Mouse (Mus musculus) large intestine, adult 2 months (tissue): ENCODE measurements around the gene Kmt2c. TPM values are rescaled to one million over a fixed set of nuclear protein-coding genes. Genes with fewer than 3 reads are reported as not detected.

Experiments
- DNase-seq: peaks from one replicate; pipeline ENCODE4 v3.0.0-alpha.2; 2012; ENCODE audit warnings: low read depth, low spot score
- WGBS: fragments of 180-500 bp; shearing (Covaris S2); methylation state at CpG from one replicate; pipeline ENCODE4 v1.1.7; 2018; 5-methylcytosine and 5-hydroxymethylcytosine counted together
- polyA plus RNA-seq: library from polyadenylated mRNA; depleted of rRNA; stranded (reverse); fragments of >200 nt; gene quantifications from 2 replicates; pipeline ENCODE4 v1.2.3, GENCODE M21; 2012; rRNA removed

The Kmt2c gene
- polyA plus RNA-seq: 8.0 and 16.9 TPM in 2 replicates

GRCm38 (mm10) chr5:25498346-25498820, at the start of gene Kmt2c:
Gene Kmt2c (minus strand): TSS chr5:25498783.
- WGBS: under 1% methylated on average over 40 of the region's 54 CpGs
- no peak for DNase-seq

DNA sequence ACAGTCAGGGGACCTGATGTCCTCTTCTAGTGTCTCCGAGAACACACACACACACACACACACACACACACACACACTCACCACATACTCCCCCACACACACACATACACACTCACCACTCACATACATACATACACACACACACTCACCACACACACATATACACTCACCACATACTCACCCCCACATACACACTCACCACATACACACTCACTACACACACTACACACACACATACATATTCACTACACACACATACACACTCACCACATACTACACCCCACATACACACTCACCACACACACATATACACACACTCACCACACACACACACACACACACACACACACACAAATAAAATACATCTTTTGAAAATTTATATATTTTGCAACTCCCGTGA, 48.3 kb upstream of the Kmt2c start:
- WGBS: 95% methylated on average over 2 of the region's 2 CpGs

GRCm38 (mm10) chr5:25544566-25544965, 46.0 kb upstream of the Kmt2c start:
- no peak for DNase-seq
- 30% methylated on average over 5 of the region's 5 CpGs for WGBS

More for the DNA sequence above, 48.3 kb upstream of the Kmt2c start:
- DNase-seq: no peak

GRCm38 (mm10) chr5:25544061-25544460, 45.5 kb upstream of the Kmt2c start:
- no peak for DNase-seq
- WGBS: 83% methylated on average over 3 of the region's 3 CpGs

GRCm38 (mm10) chr5:25541661-25542060, 43.1 kb upstream of the Kmt2c start:
- WGBS: 75% methylated on average over 2 of the region's 2 CpGs

DNA sequence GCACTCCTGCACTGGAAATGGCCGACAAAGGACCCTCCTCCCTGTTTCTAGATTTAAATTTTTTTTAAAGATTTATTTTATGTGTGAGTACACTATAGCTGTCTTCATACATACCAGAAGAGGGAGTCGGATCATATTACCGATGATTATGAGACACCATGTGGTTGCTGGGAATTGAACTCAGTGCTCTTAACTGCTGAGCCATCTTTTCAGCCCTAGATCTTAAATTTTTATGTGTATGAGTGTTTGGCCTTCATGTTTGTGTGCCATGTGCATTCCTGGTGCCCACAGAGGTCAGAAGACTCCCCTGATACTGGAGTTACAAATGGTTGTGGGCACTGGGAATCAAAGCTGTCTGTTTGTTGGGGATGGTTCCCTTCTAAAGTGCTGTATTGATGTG, 42.3 kb upstream of the Kmt2c start:
- 65% methylated on average over 3 of the region's 3 CpGs for WGBS

More at GRCm38 (mm10) chr5:25541661-25542060, 43.1 kb upstream of the Kmt2c start:
- no peak for DNase-seq

DNA sequence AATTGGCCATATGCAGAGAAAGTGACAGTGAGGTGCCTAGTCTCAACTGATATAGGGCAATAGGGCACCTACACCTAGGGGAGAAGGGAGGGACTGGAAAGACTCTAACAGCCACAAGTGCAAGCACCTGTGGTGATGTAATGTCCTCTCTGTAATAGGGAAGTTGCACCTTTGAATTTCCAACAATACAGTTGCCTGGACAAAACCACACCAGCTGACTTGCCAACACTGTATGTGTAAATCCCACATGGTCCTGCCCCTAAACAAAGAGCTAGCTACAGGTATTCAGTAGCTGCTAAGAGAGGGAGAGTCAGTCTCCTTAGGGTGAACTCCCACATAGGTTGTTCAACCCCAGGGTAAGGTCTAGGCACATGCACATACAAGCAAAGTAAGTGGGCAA, 41.8 kb upstream of the Kmt2c start:
- no peak for DNase-seq

More for the DNA sequence above, 42.3 kb upstream of the Kmt2c start:
- no peak for DNase-seq

GRCm38 (mm10) chr5:25536921-25537409, 38.4 kb upstream of the Kmt2c start:
- DNase-seq: no peak
- WGBS: 36% methylated on average over 6 of the region's 6 CpGs

DNA sequence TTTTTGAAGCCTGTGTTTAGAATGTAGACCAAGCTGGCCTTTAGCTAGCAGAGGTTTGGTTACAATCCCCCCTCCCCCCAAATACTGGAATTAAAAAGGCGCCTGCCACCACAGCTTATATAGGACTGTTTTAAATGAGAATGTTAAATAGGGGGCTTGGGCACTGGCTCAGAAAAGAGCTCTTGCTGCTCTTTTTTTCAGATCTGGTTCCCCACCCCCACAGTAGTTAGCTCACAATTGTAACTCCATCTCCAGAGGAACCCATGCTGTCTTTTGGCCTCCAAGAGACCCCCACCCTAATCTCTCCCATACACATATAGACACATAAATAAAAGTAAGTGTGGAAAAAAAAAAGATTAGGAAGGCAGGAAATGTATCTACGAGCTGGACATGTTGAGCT, 37.9 kb upstream of the Kmt2c start:
- WGBS: 82% methylated on average over 2 of the region's 2 CpGs
- DNase-seq: no peak

- WGBS: 93% methylated on average over 2 of the region's 2 CpGs
- DNase-seq: no peak
These were observed 37.0 kb upstream of the Kmt2c start for GRCm38 (mm10) chr5:25535566-25535965.

DNA sequence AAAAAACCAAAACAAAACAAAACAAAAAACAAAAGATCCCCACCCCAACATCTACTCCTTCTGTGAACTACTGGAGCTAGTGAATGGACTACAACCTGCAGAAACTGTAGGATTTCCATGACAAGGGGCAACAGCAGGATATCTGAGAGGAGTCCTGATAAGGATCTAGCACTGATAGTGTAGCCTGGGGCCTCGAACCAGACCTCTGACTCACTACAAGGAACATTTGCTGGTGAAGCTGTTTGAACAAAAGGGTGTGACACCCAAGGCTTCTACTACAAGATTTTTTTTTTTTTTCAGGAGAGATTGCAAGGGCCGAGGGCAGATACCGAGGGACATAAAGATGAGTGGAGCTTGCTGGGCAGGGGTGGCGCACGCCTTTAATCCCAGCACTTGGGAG, 34.7 kb upstream of the Kmt2c start:
- DNase-seq: no peak
- 57% methylated on average over 5 of the region's 5 CpGs for WGBS

DNA sequence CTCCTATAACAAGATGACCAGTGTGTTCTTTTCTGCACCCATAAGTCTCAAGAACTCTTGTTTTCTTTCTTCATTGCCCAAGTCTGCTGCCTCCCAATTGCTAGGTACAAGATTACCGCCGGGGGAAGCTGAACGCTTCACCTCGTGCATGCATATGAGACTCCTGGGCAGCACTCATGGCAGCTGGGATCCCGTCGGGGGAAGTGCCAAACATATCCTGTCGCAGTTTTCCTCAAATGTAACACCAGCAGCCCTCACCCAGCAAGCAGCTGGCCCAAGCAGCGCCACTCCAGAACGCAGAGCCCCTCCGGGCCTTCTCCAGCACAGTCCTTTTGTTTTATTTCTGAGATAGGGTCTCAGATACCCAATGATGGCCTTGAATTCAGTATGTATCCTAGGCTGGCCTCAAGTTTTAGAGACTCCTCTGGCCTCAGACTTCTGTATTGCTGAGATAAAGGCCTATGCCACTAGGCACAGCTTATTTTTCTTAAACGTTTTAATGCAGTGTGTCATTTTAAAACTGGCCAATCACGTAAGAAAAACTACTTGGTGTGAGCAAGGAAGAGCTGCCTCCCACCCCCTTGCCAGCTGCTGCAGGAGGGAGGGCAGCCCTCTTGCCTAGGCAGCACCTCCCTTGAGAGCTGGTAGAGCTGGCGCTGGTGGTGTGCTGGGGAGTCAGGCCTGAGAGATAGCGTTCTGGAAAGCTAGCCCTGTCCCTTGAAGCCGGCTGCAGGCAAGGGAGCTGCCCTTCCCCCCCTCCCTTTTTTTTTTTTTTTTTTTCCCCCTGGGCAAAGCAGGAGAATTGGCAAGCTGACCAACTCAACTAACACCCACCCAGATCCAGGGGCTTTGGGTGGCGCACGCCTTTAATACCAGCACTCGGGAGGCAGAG, 33.9 kb upstream of the Kmt2c start:
- 87% methylated on average over 18 of the region's 18 CpGs for WGBS
- DNase-seq: no peak

- 6% methylated on average over 2 of the region's 2 CpGs for WGBS
- DNase-seq: no peak
These were observed 32.0 kb upstream of the Kmt2c start for GRCm38 (mm10) chr5:25530629-25531028.

DNA sequence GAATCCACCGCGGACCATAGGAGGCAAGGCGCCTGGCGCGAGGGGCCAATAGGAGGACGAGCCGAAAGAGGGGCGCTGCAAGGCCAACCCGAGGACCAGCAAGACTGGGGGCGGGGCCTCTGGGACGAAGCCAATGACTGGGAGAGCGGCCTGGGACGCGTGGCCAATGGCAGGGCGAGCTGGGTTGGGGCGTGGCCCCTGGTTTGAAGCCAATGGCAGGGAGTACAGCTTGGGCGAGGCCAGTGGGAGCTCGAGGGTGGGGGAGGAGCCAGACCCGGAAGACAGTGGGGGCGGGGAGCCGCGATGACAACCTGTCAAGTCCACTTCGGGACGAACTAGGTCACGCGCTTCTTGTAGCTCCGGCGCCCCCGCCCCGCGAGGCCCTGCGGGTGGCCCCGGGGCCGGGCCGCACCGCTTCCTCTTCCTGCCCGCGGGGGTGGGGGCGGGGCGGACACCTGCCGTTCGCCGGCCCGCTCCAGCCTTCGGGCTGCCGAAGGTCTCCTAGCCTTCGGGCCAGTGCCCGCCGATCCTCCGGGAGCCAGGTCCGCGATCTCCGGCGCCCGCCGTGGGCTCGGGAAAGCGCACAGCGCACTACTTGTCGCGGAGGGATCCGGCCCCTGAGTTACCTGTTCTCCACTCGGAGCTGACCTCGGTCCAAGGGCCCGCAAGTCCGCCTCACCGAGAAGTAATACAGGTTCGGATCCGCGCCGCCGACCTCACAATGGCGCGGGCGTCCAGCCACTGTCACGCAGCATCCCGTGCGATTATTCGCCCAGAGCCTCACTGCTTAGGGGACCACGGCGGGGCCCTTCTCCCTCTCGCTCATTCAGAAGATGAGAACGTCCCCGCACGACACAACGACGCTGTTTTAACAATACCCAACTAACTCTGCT, 31.2 kb upstream of the Kmt2c start:
- peak; percentile 99 for DNase-seq
- WGBS: under 1% methylated on average over 87 of the region's 87 CpGs

DNA sequence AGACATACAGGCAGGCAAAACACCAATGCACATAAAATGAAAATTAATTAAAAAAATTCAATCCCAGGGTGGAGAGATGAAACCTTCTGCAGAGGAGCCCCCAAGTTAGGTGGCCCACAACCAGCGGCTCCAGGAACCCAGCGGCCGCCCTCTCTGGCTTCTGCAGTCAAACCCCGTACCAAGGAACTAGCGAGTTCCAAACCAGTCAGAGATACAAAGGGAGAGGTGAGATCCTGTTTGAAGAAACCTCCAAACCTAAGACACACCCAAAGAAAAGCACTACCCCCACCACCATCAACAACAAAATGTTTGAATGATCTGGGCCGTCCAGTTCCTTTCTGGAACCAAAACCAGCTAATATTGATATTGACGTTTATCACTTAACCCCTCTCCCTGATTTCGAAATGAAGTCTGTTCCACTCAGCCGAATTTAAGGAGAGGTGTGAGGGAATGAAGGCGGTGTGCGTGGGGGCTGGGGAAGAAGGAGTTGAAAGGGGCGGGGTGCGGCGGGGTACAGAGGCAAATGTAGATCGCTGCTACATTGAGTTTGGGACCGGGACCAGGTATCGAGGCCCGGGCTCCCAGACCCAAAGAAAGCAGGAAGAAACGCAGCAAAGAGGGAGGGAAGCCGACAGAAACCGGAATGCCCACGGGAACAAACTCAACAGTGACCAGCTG, 30.4 kb upstream of the Kmt2c start:
- no peak for DNase-seq
- 12% methylated on average over 22 of the region's 22 CpGs for WGBS

GRCm38 (mm10) chr5:25527971-25528370, 29.4 kb upstream of the Kmt2c start:
- no peak for DNase-seq
- 90% methylated on average over 1 of the region's 1 CpGs for WGBS

GRCm38 (mm10) chr5:25526926-25527325, 28.3 kb upstream of the Kmt2c start:
- WGBS: 23% methylated on average over 4 of the region's 4 CpGs
- no peak for DNase-seq

- 13% methylated on average over 5 of the region's 5 CpGs for WGBS
- DNase-seq: peak; percentile 69
These were observed 27.5 kb upstream of the Kmt2c start for GRCm38 (mm10) chr5:25526116-25526515.

DNA sequence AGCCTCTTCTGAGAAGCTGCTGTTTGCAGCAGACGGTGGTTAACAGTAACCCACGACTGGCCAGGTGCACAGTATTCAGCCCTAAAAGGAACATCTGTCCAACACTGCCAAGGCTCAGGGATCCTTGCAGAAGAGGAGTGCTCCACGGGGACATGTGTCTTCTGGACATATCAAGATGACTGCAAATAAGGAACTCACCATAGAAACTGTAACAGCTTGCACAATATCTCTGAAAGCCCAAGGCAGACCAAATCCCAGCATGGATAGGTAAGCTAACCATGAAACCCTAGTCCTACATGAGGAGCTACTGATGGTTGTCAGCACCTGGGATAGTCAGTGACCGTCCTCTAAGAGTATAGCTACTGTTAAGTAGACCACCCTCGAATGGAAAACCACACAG, 22.9 kb upstream of the Kmt2c start:
- no peak for DNase-seq
- WGBS: 59% methylated on average over 5 of the region's 5 CpGs

- DNase-seq: no peak
These were observed 21.2 kb upstream of the Kmt2c start for GRCm38 (mm10) chr5:25519820-25520219.

More at GRCm38 (mm10) chr5:25519820-25520219, 21.2 kb upstream of the Kmt2c start:
- WGBS: 35% methylated on average over 3 of the region's 3 CpGs
